Mouse (Mus musculus) inflammation-experienced regulatory T-cells, adult 6 months (primary cell): ENCODE measurements at regions not wholly inside any gene's neighbourhood (a gene's known extent, or its start where the extent isn't known, plus 50 kb on each side); places are given as distances from the start of the nearest gene placed in this dataset.
"Not testable (repeated sequence)": the region's sequence is repeated elsewhere in the genome, so short reads cannot be mapped to it uniquely, and the experiment has no call there.

Experiments
- ATAC-seq: one replicate; pipeline ENCODE4 v1.8.0; 2017

DNA sequence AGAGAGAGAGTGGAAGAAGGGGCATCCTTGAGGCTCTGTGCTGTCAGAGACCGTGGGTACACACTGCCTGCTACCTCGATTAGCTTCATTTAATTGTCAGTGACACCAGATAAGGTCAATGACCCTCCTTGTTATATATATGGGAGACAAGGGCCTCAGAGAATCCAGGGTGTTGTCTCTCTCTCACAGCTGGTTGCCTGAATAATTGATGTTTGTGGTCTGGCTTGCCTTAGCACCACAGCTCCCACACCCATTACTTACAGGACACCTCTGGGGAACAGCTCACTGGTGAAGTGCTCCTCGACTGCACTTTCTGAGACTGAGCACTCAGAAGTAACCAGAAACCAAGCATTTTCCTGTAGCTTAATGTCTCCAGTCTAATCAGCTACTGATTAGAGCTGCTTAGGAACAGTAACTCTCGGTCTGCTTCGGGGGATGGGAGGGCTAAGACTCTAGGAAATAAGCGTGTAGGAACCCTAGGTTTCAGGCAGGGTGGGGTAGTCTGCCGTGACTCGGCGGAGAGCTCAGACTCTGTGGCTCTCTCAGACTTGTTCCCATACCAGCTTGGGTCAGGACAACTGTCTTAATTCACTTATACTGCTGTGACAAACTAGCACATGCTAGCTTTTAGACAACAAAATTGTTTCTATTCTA, 259.6 kb downstream of the Gadd45g start:
- no peak for ATAC-seq

DNA sequence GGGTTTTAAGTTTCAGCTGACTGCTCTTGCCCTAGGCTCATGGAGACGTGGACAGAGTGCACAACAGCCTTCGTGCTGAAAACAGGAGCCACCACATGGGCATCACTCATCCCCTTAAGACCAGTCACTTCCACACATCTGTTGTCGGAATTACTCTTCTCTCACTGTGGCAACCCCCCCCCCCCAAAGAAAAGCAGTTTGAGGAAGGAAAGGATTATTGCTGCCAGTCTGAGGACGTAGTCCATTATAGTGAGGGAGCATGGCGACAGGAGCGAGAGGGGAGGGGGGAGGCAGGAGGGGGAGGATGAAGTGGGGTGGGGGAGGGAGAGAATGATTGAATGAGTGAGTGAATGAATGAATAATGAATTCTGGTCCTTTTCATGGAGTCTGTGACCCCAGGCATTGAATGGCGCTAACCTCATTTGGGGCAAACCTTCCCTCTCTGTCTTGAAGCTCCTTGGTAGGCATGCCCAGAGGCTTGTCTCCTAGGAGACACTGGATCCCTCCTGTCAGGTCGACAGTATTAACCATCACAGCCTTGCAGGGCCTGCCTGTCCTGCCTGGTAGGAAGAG, 262.0 kb downstream of the Gadd45g start:
- ATAC-seq: no peak

DNA sequence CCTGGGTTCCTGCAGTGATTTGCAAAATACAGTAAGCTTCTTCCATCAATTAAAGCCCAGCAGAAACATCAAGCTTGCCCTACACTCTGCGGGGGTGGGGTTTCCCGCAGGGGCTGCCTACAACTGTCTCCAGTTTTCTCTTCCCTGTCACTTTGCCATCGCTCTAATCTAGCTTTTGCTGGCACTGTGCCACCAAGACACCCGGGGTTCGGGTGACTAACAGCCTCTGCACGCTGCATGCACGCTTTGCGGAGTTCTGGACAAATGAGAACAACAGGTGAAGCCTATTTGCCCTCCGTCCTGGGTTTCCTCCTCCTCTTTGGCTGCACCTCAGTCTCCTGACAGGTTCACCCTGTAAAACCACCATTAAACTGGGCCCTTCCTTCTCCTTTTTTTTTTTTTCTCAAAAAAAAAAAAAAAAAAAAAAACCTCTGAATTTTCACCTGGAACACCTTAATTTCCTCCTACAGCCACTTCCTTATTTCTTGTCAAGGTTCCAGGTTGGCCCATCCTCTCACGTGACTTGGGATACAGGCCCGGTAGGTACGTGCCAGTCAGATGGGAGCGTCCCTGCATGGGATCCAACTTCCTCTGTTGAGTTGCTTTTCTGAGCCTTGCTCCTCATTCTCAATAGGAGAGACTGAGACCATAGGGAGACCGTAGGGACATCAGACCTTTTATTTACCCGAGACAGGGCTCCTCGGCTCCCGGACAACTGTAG, 262.7 kb downstream of the Gadd45g start:
- no peak for ATAC-seq

DNA sequence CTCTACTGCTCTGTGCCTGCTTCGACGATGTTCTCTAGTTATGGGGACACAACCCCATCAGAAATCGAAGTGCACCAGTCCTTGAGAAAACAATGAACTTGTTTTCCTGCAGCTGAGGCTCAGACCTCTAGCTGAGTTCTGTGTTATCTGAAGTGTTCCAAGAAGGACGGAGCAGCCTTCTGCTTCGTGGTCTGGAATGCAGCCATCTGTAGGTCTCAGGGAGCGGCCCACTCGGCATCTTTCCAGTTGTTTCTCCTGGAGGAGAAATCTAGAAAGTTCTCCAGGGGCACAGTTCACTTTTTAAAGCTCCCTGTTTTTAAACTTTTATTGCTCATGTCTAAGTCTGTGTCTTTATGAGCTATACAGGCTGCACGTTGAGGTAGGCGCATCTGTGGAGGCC, 264.3 kb downstream of the Gadd45g start:
- ATAC-seq: no peak

DNA sequence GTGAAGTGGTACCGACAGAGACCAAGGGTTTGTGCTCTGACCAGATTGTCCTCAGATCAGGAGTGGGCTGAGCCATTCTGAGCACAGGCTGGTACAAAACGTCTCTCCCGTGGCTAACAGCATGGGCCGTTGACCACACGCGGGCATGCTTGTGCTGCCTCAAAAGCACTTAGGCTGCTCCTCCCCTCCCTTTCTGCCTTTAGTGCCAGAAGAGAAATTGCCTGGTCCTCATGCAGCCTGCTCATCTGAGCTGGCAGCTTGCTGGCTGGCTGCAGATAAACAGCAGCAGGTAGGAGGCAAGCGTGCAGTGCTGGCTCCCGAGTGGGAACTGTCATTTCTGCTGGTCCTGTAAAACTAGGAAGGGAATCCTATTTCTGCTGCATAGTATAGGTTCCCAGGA, 267.1 kb downstream of the Gadd45g start:
- no peak for ATAC-seq

DNA sequence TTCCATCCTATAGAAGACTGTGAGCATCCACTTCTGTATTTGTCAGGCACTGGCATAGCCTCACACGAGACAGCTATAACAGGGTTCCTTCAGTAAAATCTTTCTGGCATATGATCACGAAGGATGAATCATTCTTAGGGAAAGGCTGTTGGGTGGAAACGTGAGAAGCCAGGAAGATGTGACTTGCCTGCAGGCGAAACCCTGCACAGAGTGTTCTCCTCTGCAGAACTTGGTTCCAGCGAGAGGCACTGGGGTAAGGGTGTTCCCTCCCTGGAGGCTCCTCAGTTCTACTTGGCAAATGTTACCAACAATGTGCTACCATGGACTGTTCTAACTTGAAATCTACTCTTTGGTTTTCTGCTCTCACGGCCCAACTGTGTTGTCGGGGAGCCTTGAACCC, 268.0 kb downstream of the Gadd45g start:
- no peak for ATAC-seq

DNA sequence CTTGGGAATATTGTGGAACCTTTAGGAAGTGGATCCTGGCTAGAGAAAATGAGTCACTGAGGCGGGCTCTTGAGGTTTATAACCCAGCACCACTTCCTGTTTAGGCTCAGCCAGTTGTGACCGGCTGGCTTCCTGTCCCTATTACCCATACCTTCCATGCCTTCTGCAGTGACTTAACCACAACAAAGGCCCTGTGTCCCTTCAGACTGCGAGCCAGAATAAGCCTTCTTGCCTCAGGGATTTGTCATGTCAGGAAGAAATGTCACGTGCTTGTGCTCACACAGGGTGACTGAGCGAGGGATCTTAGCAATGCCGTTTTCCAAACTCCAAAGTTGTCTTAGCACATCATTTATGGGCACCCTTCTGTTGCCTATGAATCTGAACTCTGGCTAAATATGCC, 268.5 kb downstream of the Gadd45g start:
- ATAC-seq: no peak

DNA sequence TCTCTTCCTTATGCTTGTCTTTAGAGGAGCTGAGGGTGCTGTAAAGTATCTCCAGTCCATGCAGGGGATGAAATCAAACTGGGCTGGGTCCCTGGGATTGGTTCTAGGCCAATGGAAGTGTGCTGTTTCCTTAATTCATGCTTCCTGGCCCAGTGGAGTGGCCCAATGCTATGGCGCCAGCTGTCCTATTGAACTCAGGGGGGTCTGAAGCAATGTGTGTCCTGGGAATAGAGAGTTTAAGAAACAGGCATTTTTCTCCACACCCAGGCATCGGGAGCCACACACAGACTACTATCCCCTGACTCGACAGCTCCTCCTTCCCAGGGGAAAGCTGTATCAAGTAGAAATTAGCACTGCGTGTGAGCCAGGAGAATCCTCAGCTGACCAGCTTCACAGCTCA, 269.8 kb downstream of the Gadd45g start:
- ATAC-seq: no peak

DNA sequence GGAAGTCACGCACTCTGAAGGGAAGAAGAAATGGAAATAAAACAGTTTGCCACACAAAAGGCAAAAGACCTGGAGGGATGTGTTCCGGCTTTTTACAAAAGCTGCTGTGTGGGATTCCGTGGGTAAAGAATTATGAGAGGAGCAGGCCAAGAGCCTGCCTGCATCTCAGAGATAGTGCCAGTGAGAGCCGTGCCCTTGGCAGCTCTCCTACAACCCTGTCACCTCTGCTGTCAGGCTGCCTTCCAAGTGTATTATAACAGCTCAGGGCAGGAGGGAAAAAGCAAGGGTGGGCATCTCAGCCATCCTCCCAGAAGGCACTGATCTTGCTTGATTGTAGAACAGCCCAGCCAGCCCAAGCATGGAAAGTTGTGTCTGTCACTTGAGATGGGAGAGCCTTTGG, 270.3 kb downstream of the Gadd45g start:
- no peak for ATAC-seq

DNA sequence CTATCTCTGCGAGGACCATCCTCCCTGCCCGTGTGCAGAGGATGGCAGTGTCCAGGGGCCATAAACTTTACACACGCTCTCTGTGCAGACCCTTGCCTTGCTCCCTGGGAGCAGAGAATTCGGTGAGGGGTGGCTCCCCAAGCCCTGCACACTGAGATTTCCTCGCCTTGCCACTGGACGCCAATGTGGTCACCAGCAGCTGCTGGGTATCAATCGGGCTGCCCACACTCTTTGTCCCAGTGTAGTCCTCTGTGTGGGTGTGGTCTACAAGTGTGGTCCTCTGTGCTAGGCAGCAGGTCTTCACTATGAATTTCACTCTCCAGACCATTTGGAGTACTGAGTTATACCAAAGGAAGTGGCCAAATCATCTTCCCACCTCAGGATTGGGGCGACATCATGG, 274.3 kb downstream of the Gadd45g start:
- no peak for ATAC-seq

DNA sequence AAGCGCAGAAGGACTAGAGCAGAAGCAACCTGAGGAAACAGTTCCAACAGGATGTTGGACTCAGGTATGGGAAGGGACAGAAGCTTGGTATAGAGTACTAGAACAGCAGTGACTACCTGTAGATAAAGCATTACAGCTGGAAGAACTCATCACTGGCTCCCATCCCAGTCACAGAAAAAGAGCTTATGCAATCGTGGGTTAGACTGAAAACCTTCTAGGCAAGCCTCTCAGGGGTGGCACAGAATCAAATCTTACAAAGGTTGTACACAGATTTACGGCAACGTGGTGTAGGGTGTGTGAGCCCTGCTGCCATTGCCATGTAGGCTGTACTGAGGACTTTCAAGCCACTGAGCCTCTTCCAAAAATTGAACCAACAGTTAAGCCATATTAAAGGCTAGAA, 278.6 kb downstream of the Gadd45g start:
- no peak for ATAC-seq

DNA sequence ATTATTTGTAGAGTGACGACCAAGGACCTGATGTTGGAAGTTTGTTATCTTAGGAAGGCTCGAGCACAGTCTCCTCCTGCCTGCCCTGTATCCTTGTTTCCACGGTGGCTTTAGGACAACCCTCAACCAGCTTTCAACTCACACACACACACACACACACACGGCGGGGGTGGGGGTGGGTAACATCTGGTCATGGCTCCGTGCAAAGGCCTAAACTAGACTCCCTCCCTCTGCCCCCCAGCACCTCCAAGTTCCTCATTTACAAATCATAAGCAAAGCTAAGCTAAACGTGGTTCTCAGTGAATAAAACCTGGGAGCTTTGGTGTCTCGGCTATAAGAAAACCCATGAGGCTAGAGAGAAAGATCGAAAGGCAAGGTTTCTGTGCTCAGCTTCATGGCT, 281.3 kb downstream of the Gadd45g start:
- ATAC-seq: no peak

DNA sequence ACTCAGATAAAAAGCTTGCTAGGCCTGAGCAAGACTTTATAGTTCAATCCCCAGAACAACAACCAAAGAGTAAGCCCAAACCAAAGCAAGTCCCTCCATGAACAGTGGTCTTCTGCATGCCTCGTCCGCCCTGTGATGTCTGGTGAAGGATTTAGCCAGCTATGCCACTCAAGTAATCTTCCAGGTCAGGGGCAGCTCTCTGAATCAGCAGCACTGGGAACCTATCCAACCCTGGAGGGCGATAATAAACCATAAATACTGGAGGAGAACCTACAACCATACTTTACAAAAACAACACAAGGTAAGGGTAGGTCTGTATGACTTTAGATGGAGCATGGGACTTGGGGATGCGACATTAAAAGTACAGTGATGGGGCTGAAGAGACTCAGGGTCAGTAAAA, 283.0 kb downstream of the Gadd45g start:
- no peak for ATAC-seq

DNA sequence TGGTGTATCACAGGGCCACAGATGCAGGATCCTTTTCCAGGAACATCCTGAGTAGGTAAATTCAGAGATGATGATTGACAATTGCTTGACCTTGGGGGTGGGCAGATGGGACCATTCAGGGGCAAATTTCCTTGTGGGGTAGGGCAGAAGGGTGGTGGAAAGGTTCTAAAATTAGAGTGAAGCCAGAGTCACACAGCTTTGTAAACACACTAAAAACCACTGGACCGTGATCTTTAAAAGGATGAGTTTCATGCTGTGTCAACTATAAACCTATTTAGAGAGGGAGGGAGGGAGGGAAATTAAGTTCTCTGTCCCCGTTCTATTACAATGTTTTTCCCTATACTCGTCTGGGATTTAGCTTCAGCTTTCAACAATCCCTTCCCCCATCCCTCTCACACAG, 286.7 kb downstream of the Gadd45g start:
- no peak for ATAC-seq

DNA sequence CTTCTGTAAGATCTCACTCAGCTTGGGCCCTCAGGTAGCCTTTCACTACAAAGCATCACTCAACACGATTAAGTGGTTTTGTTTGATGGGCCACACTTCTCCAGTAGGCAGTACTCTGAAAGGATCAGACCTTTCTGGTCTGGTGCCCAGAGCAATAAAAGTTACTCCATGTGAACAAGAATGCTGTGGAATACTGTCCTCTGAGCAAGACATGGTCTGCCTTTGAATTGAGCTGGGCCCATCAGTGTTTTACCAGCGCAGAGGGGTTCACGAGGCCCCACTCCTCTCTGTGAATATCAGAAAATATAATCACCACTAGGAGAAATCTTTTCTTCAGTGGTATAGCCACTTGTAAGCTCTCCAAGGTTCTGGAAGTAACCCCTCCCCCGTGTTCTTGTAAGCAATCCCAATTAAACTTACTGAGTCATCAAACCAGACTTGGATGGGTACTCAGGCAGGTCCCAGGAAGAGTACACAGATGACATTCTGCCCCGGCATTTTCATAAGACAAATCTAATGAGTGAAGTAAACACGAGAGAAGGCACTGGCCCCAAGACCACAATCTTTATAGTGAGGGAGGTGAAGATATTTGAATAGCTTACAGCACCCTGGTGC, 292.0 kb downstream of the Gadd45g start:
- no peak for ATAC-seq

DNA sequence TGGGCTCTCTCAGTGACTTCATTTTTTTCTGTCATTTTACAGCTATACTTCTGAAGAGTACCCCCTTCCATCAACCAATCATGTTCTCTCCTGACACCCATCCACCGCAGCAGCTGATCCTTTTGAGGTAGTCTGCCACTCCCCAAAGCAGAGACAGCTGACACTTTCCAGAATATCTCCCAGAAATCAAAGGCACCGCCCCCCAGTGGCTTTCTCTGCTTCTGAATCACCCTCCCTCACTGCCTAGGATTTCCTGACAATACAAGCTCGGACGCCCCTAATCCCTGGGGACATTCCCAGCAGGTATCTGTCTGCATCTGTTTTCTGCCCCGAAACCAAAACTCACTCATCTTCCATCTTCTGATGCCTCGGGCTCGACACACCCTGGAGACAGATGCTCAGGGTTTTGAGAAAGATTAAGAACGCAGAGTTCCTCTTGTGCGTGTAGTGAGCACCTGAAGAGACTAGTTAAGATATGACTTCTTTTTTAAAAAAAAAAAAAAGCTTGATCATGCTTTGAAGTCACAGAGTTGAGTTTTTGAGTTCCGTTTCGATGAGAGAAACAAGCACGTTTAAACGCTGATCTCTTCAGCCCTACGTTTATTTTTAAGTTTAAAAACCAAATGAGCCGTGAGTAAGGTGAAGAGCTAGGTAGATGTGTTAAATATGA, 292.8 kb downstream of the Gadd45g start:
- ATAC-seq: no peak

DNA sequence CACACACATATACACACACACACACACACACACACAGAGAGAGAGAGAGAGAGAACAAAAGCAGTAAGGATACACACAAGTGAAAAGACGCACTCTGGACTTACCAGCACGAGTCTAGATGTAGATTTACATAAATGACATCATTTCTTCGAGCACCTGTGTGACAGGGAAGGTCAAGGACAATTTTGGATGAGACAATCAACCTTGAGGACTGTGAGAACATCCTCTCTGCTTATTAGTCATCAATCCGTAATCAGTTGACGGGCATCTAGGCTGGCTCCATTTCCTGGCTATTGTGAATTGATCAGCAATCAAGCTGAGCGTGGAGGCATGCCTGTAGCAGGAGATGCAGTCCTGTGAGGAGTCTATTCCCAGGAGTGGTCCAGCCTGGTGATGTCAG, 293.7 kb downstream of the Gadd45g start:
- ATAC-seq: no peak

DNA sequence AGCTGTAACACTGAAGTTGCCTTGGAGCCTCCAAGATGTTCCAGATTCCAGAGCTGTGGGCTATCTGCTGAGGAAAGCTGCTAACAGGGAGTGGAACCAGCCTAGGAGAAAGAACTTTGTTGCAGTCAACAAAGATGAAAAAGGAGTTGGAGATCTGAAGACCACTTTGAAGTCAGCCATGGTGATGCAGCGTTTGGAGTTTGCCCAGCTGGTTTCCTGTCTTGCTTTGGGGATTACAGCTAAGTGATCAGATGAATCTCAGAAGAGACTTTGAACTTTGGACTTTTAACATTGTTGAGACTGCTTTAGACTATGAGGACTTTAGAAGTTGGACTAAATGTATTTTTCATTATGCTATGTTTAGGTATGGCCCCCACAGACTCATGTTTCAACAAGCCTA, 297.6 kb downstream of the Gadd45g start:
- not testable (repeated sequence) for ATAC-seq

DNA sequence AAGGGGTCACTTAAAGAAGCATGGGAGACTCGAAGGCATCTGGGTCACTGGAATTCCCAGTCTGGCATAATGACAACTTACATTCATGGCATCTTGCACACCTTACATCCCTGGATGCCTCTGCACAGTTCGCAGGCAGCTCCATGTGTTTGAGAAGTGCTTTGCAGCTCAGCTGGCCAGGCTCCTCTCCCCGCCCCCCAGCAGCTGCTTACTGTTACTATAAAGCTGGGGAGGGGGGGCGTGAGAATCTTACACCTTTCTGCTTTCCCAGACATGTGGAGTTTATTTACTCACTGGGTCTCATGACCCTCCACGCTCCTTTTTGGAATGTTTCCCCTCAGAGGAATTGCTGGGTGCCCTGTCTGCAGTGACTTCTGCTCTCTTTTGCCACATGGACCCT, 299.4 kb downstream of the Gadd45g start:
- ATAC-seq: no peak

DNA sequence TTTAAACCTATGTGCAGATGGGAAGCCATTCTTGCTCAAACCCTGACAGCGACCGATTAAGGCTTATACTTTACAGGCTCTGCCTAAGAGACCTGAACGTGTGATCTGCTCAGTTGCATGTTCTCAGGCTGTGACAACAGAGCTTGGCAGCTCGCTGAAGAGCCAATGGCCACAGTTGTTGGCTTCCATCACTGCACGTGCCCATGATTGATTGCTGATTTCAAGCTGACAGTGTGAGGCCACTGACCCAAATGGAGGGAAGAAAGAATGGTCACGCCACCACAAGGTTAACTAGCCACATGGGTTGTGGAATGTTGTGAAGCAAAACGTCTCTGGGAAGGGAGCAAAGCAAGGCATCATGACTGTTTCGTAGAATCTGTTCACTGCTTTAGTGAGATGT, 303.8 kb downstream of the Gadd45g start:
- no peak for ATAC-seq

DNA sequence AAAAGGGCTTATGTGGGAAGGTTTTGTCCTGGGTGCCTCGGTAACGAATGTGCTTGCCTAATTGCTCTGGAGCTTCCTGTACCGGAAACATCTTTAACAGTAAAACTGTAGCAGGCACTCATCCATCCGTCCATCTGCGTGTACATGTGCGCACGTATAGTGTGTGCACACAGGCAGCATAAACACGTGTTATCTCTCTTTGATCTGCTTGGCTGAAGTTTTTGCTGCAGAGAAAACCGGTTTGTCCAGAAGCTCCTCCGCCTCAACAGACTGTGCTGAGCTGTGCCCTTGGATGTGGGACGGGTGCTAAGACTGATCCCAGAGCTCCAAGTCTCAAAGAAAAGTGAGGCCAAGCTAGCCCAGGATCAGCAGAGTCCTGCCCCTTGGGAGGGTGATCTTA, 305.3 kb downstream of the Gadd45g start:
- no peak for ATAC-seq

DNA sequence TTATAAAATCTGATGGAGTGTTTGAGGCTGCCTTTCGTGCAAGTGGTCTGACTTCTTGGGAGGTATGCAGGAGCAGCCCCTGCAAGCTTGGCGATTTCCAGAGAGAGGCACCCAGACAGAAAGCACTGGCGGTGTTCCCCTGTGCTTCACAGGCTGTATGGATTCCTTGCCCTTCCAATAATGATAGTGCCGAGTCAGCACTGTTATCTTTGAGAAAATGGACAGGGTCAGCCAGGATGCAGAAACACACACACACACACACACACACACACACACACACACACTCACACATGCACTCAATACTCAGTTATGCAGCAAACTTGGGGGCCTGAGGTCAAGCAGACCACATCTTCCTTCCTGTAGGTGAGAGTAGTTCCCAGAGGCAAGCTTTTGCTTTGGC, 305.7 kb downstream of the Gadd45g start:
- no peak for ATAC-seq

DNA sequence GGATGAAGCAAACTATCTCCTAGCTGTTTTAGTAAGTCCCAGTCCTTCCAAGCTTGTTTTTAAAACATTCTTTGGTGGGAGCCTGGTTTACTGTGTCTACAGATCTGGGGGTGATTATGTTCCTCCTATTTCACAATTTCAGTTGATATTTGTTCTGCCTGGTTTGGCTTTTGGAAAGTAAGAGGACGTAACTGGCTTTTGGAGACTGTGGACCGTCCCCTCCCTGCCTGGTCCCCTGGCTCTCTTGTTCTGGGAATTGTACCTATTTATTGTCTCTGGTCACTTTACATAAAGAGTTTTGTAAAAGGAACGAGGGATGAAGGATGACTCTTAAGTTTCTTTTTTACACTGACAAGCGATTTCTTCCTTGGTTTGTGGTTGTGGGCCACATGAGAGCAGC, 306.6 kb downstream of the Gadd45g start:
- no peak for ATAC-seq

DNA sequence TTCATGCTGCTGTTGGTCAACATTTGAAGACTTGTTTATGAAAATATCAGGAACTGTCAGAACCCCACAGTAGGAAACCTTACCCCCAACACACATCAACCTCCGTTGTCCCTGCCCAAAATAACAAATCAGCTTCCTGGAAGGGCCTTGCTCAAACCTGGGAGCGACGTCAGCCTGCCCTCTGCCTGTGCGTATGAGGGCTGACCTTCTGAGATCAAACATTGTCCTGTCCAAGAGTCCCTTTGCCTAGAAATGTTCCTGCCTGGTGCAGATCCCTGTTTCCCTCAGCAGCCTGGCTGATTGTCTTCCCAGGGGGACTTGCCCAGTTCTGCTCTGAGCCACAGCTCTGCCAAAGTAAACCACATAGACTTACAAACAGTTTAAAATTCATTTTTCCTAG, 307.1 kb downstream of the Gadd45g start:
- no peak for ATAC-seq
